Mouse (Mus musculus) bone marrow, adult 2 months (tissue): ENCODE measurements around the gene Zscan29.

Experiments used
- CTCF ChIP-seq: fragments of 200-500 bp; IDR thresholded peaks from 2 replicates; pipeline ENCODE4 v1.5.1; 2011; ENCODE audit warnings: low read length, control low read depth; ENCODE audit not compliant: control insufficient read depth, insufficient read depth
- POLR2A ChIP-seq: fragments of 200-500 bp; IDR thresholded peaks from 2 replicates; pipeline ENCODE4 v1.6.1; 2011; ENCODE audit warnings: low read depth, mild to moderate bottlenecking, control low read depth, low read length, borderline replicate concordance; ENCODE audit not compliant: control insufficient read depth

GRCm38 (mm10) chr2:121119260-121119659 is 51.7 kb downstream of the Zscan29 start:
- TF ChIP-seq CTCF (no peak), POLR2A (no peak)
